Mouse (Mus musculus) heart, adult 11 months (tissue): Measurements from ENCODE around the gene Zfp729b.

Experiments used
- DNase-seq: peaks from one replicate; pipeline ENCODE4 v3.0.0; 2022

The Zfp729b gene

GRCm38 (mm10) chr13:67609066-67609876, at the start of gene Zfp729b:
Zfp729b (minus strand) TSS chr13:67609707.
- DNase-seq: peak; percentile 99

- DNase-seq: no peak
Observed at GRCm38 (mm10) chr13:67652496-67652895, 43.0 kb upstream of the Zfp729b start.

GRCm38 (mm10) chr13:67637294-67638007, 27.9 kb upstream of the Zfp729b start, which contains the start of the genes Gm49345 and Zfp729a:
Gm49345 (minus strand) TSS chr13:67637769.
Zfp729a (minus strand) TSS chr13:67637791.
- peak; percentile 99 for DNase-seq

GRCm38 (mm10) chr13:67610108-67610507, 601 bp upstream of the Zfp729b start:
- no peak for DNase-seq

- DNase-seq: no peak
Observed at GRCm38 (mm10) chr13:67572591-67573189, 36.8 kb downstream of the Zfp729b start.

- DNase-seq: no peak
Observed at GRCm38 (mm10) chr13:67553730-67554129, 55.8 kb downstream of the Zfp729b start, which contains the start of gene Zfp748. Zfp748 (minus strand) TSS chr13:67553830.

- DNase-seq: peak; percentile 99
Observed at GRCm38 (mm10) chr13:67552505-67553346, 56.8 kb downstream of the Zfp729b start.

- no peak for DNase-seq
Observed at GRCm38 (mm10) chr13:67545941-67546340, 63.6 kb downstream of the Zfp729b start.
